Mouse (Mus musculus) heart, postnatal 0 days (tissue): Measurements from ENCODE around the gene Flywch1.

Experiments
- CTCF ChIP-seq: IDR thresholded peaks from 2 replicates; pipeline ENCODE4 v1.5.1; 2016; ENCODE audit warnings: antibody characterized with exemption, control low read depth, low read depth
- EP300 ChIP-seq: IDR thresholded peaks from 2 replicates; pipeline ENCODE4 v1.6.1; 2016; ENCODE audit warnings: antibody characterized with exemption, low read depth

GRCm38 (mm10) chr17:23770896-23771283 is 512 bp downstream of the Flywch1 start:
- TF ChIP-seq CTCF = no peak
- TF ChIP-seq EP300 = no peak
